Mouse (Mus musculus) forebrain, embryonic 11.5 days (tissue): ENCODE results near the gene Slc5a5. TPM values are rescaled to one million over a fixed set of nuclear protein-coding genes. Genes with fewer than 3 reads are reported as not detected.

Experiments used
- ATAC-seq: fragments of 200-750 bp; cut with Nextera tagmentation; replicated peaks from 2 replicates; pipeline ENCODE4 v1.8.0; 2017; ENCODE audit warnings: moderate TSS enrichment; ENCODE audit not compliant: low FRiP score
- DNase-seq: peaks from one replicate; pipeline ENCODE4 v3.0.0-alpha.2; 2017; ENCODE audit warnings: low spot score
- H3K27ac ChIP-seq: fragments of 300-500 bp; sonication (generic); 2 replicates; pipeline ENCODE4 v1.5.1; 2014; ENCODE audit warnings: low read depth, low read length
- H3K27me3 ChIP-seq: fragments of 300-500 bp; sonication (generic); 2 replicates; pipeline ENCODE4 v1.6.1; 2014; ENCODE audit warnings: mild to moderate bottlenecking, low read length, mixed read lengths; ENCODE audit not compliant: control insufficient read depth, insufficient read depth
- H3K36me3 ChIP-seq: fragments of 300-500 bp; sonication (generic); 2 replicates; pipeline ENCODE4 v1.6.1; 2014; ENCODE audit warnings: mild to moderate bottlenecking, low read length, moderate library complexity, mixed read lengths; ENCODE audit not compliant: control insufficient read depth, insufficient read depth
- H3K4me1 ChIP-seq: fragments of 300-500 bp; sonication (generic); replicated peaks from 2 replicates; pipeline ENCODE4 v1.6.1; 2014; ENCODE audit warnings: low read length, mixed read lengths; ENCODE audit not compliant: control insufficient read depth, insufficient read depth
- H3K4me2 ChIP-seq: fragments of 300-500 bp; sonication (generic); 2 replicates; pipeline ENCODE4 v1.6.1; 2014; ENCODE audit warnings: low read depth, mild to moderate bottlenecking, low read length, moderate library complexity, mixed read lengths; ENCODE audit not compliant: severe bottlenecking
- H3K4me3 ChIP-seq: fragments of 300-500 bp; sonication (generic); 2 replicates; pipeline ENCODE4 v1.5.1; 2014; ENCODE audit warnings: low read depth, low read length
- H3K9ac ChIP-seq: fragments of 300-500 bp; sonication (generic); 2 replicates; pipeline ENCODE4 v1.6.1; 2014; ENCODE audit warnings: low read length
- H3K9me3 ChIP-seq: fragments of 300-500 bp; sonication (generic); 2 replicates; pipeline ENCODE4 v1.6.1; 2016; ENCODE audit warnings: low read length, mixed read lengths; ENCODE audit not compliant: control insufficient read depth
- WGBS: fragments of 180-500 bp; shearing (Covaris S2); extraction: QIAGEN DNeasy Blood & Tissue Kit; methylation state at CpG from one replicate; pipeline ENCODE4 v1.1.7; 2014; 5-methylcytosine and 5-hydroxymethylcytosine counted together
- polyA plus RNA-seq: library from polyadenylated mRNA; unstranded; fragments of >200 nt; fragmentation: Nextera tagmentation; extraction: Ambion mirVana; gene quantifications from 2 replicates; pipeline ENCODE4 v1.2.1, GENCODE M21; 2014

Gene Slc5a5
- polyA plus RNA-seq, 1 experiment from 2014 or later: 0.43 TPM

GRCm38 (mm10) chr8:70893656-70894384 is 1.3 kb upstream of the Slc5a5 start:
- DNase-seq: peak; percentile 93
- peaks cover 7% of the 10 kb centered on the region for H3K36me3 ChIP-seq
- H3K4me3 ChIP-seq: no peak overlapping the region
- peaks cover 36% of the 10 kb centered on the region for H3K27me3 ChIP-seq
- H3K4me1 ChIP-seq: peaks cover 12% of the 10 kb centered on the region
- no peak overlapping the region for H3K27ac ChIP-seq
- ATAC-seq: peak; percentile 31; the same call in 1 of the 2 replicates
- H3K9me3 ChIP-seq: no peaks in the 10 kb centered on the region
- no peak overlapping the region for H3K9ac ChIP-seq
- WGBS: 31% methylated on average over 12 of the region's 12 CpGs
- no peak overlapping the region for H3K4me2 ChIP-seq

- Histone ChIP-seq H3K9me3 (no peaks in the 10 kb centered on the region), H3K27ac (no peak overlapping the region), H3K4me1 (peaks cover 9% of the 10 kb centered on the region), H3K27me3 (peaks cover 36% of the 10 kb centered on the region), H3K4me2 (peak overlapping the region; percentile 35; the same call in 1 of the 2 replicates), H3K9ac (no peak overlapping the region; the same call in 1 of the 2 replicates), H3K4me3 (peak overlapping the region; percentile 16; the same call in 1 of the 2 replicates), H3K36me3 (peaks cover 7% of the 10 kb centered on the region)
- no peak for ATAC-seq
- WGBS: 31% methylated on average over 20 of the region's 20 CpGs
- DNase-seq: peak; percentile 65
Observed at GRCm38 (mm10) chr8:70892896-70893655, 519 bp upstream of the Slc5a5 start.

- peaks cover 11% of the 10 kb centered on the region for H3K4me1 ChIP-seq
- no peak overlapping the region for H3K4me3 ChIP-seq
- peaks cover 7% of the 10 kb centered on the region for H3K36me3 ChIP-seq
- 7% methylated on average over 21 of the region's 21 CpGs for WGBS
- H3K27ac ChIP-seq: no peak overlapping the region
- peaks cover 36% of the 10 kb centered on the region for H3K27me3 ChIP-seq
- ATAC-seq (no peak), DNase-seq (peak; percentile 75)
- no peak overlapping the region for H3K9ac ChIP-seq
- no peaks in the 10 kb centered on the region for H3K9me3 ChIP-seq
- no peak overlapping the region for H3K4me2 ChIP-seq
Observed at GRCm38 (mm10) chr8:70891356-70891755, 1.2 kb downstream of the Slc5a5 start.

GRCm38 (mm10) chr8:70890656-70891055 is 1.9 kb downstream of the Slc5a5 start:
- WGBS: 91% methylated on average over 5 of the region's 5 CpGs
- Histone ChIP-seq H3K36me3 (peaks cover 7% of the 10 kb centered on the region), H3K27me3 (peaks cover 36% of the 10 kb centered on the region), H3K9ac (no peak overlapping the region), H3K27ac (no peak overlapping the region), H3K4me3 (no peak overlapping the region), H3K9me3 (no peaks in the 10 kb centered on the region), H3K4me2 (no peak overlapping the region), H3K4me1 (peaks cover 11% of the 10 kb centered on the region)
- DNase-seq (peak; percentile 58), ATAC-seq (no peak)

DNA sequence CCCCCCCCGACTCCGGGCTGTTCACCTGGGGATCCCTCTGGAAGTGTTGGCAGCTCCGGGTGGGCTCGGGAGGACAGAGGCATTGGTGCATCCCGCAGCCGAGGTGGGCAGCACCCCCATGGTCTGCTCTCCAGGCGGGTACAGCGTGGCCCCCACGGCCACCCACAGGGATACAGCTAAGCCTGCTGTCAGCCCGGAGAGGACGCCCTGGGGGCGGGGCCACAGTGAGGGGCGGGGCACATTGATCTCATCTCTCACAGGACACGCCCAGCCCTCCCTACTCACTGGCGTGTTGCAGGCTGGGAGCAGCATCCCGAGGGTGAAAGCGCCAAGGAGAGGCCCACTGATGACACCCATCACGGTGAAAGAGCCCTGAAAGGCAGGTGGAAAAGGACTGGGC is 4.9 kb downstream of the Slc5a5 start:
- H3K9ac ChIP-seq: no peak overlapping the region

DNA sequence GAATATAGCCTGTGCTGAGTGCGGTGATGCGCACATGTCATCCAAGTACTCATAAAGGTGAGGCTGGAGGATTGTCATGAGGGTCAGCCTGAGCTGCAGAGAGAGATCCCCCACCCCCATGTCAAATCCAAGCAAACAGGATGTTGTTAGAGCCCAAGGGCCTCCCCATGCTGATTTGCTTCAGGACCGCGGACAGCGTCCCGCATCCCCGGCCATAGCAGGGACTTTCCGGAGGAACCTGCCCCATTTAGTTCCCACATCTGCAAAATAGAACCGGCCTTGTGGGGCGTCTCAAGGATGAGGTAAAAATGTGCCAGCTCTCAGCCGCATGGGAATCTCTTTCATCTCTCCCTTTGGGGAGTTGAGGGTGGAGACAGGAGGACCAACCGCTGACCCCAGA is 6.9 kb downstream of the Slc5a5 start:
- peaks cover 7% of the 10 kb centered on the region for H3K27me3 ChIP-seq
- no peak overlapping the region for H3K27ac ChIP-seq
- H3K36me3 ChIP-seq: no peaks in the 10 kb centered on the region
- no peak overlapping the region for H3K9ac ChIP-seq
- no peaks in the 10 kb centered on the region for H3K9me3 ChIP-seq
- H3K4me2 ChIP-seq: no peak overlapping the region
- DNase-seq (peak; percentile 63), ATAC-seq (no peak)
- 16% methylated on average over 12 of the region's 12 CpGs for WGBS
- H3K4me3 ChIP-seq: no peak overlapping the region
- H3K4me1 ChIP-seq: 0 out of 2 replicates have a peak, but pooled peaks cover 2% of the 10 kb centered on the region

More for the DNA sequence above, 4.9 kb downstream of the Slc5a5 start:
- peaks cover 27% of the 10 kb centered on the region for H3K27me3 ChIP-seq
- 3% methylated on average over 18 of the region's 18 CpGs for WGBS
- peak overlapping the region; percentile 32 for H3K4me2 ChIP-seq
- H3K36me3 ChIP-seq: no peaks in the 10 kb centered on the region
- H3K4me1 ChIP-seq: peaks cover 10% of the 10 kb centered on the region
- DNase-seq (peak; percentile 82), ATAC-seq (peak; percentile 50; the same call in 1 of the 2 replicates)
- no peak overlapping the region for H3K27ac ChIP-seq
- no peaks in the 10 kb centered on the region for H3K9me3 ChIP-seq
- H3K4me3 ChIP-seq: 0 out of 2 replicates have a peak overlapping the region, but pooled peaks have one; percentile 2

DNA sequence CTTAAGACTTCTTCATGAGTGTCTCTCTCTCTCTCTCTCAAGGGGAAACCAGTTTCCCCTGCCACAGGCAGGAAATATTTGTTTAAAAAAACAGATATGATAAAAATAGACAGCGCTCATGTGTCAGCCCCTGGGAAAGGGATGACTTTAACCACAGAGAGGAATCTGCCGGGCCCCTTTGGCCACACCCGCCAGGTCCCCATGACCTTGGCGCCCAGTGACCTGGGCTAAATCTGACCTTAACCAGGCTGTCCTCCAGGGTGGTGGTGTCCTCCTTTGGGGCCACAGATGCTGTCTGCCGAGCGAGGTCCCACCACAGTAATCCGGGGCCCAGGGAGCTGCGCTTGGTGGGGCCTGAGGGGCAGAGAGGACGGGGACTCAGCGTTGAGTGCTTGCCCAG is 7.9 kb downstream of the Slc5a5 start:
- Histone ChIP-seq H3K4me1 (peaks cover 6% of the 10 kb centered on the region; the same call in 1 of the 2 replicates), H3K4me2 (no peak overlapping the region), H3K4me3 (no peak overlapping the region), H3K27ac (no peak overlapping the region), H3K9me3 (no peaks in the 10 kb centered on the region), H3K9ac (no peak overlapping the region), H3K36me3 (no peaks in the 10 kb centered on the region), H3K27me3 (no peaks in the 10 kb centered on the region)
- WGBS: 89% methylated on average over 10 of the region's 10 CpGs
- ATAC-seq: no peak
- DNase-seq: no peak

DNA sequence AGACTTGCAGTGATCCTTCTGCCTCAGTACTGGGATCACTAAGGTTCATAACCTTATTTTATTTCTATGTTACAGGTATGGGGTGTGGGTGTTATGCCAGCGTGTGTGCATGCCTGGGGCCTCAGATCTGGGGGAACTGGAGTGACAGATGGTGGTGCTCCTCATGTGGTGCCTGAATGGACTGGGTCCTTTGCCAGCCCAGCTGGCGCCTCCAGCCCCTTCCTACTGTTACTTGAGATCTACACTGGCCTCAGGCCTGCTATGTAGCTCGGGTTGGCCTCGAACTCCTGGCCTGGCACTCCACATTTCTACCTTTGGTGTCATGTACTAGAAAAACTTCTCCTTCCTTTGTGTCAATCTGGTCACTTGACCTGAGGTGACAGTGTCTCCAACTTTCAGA is 8.4 kb downstream of the Slc5a5 start:
- no peaks in the 10 kb centered on the region for H3K9me3 ChIP-seq
- no peak for ATAC-seq
- no peak for DNase-seq
- H3K36me3 ChIP-seq: no peaks in the 10 kb centered on the region
- no peaks in the 10 kb centered on the region for H3K27me3 ChIP-seq
- H3K4me1 ChIP-seq: peaks cover 7% of the 10 kb centered on the region; the same call in 1 of the 2 replicates
- H3K4me3 ChIP-seq: no peak overlapping the region
- H3K9ac ChIP-seq: no peak overlapping the region
- no peak overlapping the region for H3K4me2 ChIP-seq
- 83% methylated on average over 4 of the region's 4 CpGs for WGBS
- H3K27ac ChIP-seq: no peak overlapping the region
